Mouse (Mus musculus): ENCODE measurements around the gene Olfr328.
"Not testable (repeated sequence)": the region's sequence is repeated elsewhere in the genome, so short reads cannot be mapped to it uniquely, and the experiment has no call there.

The Olfr328 gene
- long read RNA-seq, experiment 1 = 0 reads
- long read RNA-seq, experiment 2 = 0 reads

DNA sequence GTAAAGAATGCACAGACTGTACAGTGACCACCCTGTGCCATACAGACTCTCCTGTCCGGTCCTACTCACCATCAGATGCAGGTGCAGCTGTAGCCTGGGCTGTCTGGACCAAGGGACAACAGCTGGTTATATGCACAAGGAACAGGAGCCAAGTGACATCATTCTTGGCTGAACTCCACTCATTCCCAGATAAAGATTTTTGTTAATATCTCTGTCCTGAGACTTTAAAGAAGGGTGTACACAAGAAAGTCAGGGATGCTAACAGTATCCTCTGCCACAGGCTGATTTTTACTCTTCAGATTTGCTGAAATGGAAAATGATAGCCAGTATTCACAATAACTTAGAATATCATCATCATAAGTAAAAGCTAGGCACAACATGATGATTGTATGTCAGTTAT is at the start of gene Olfr328:
Gene Olfr328 (minus strand): TSS at position 101 of the 400 bp plus-strand sequence.
- intact Hi-C loops (cut with DNase I) = no loop called here

GRCm38 (mm10) chr11:58605228-58605627 is 49.8 kb upstream of the Olfr328 start:
- intact Hi-C loops (cut with DNase I) = no loop called here

- intact Hi-C loops (cut with DNase I) = no loop called here
These were observed 49.3 kb upstream of the Olfr328 start for GRCm38 (mm10) chr11:58604688-58605087.

GRCm38 (mm10) chr11:58602800-58603560 is 47.5 kb upstream of the Olfr328 start:
- intact Hi-C loops (cut with DNase I) = no loop called here

GRCm38 (mm10) chr11:58602062-58602461 is 46.6 kb upstream of the Olfr328 start:
- intact Hi-C loops (cut with DNase I) = no loop called here

GRCm38 (mm10) chr11:58597837-58598236 is 42.4 kb upstream of the Olfr328 start:
- intact Hi-C loops (cut with DNase I) = no loop called here

DNA sequence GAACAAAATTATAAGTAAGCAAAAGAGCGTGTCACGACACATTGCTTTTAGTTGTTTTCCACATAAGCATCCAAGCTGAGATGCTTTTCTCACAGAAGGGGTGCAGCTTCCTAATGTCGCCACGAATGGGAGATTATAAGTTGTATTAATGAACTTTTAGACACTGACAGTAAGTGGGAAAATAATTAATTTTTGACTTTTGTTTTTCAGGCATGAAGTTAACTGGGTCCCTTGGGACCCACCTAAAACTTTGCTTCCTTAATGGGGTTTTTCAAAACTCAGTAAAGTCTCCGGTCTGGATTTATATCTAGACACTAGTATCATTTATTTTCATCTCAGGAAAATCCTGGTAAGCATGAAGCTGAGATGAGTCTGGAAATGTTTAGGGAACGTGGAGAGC is 39.4 kb upstream of the Olfr328 start, which contains the start of gene Olfr324:
Gene Olfr324 (plus strand): TSS at position 301 of the 400 bp plus-strand sequence.
- intact Hi-C loops (cut with DNase I) = no loop called here

DNA sequence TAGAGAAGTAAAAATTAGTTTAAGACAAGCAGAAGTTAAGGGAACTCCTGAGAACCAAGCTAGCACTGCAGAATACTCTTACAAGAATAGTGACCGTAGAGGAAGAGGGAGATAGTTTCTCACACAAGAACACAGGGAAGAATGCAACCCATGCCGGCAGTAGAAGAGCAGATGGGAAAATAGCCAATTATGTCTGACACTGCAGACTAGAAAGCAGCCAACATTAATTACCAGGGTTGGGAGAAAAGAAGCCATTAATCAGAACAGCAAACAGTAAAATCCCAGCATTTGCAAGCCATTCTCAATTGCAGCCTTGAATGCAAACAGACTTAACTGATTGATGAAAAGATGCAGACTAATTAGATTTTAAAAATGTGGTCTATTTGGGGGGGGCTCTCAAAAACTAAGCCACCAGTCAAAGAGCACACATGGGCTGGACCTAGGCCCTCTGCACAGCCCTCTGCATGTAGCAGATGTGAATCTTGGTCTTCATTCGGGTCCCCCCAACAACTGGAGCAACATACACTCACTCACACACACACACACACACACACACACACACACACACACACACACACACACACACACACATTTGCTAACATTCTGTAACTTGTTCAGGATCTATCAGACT is 33.3 kb upstream of the Olfr328 start:
- intact Hi-C loops (cut with DNase I) = loop anchor here (2.0 kb wide), 1 partner anchor 186 kb away; no protein-coding TSS in a partner anchor

DNA sequence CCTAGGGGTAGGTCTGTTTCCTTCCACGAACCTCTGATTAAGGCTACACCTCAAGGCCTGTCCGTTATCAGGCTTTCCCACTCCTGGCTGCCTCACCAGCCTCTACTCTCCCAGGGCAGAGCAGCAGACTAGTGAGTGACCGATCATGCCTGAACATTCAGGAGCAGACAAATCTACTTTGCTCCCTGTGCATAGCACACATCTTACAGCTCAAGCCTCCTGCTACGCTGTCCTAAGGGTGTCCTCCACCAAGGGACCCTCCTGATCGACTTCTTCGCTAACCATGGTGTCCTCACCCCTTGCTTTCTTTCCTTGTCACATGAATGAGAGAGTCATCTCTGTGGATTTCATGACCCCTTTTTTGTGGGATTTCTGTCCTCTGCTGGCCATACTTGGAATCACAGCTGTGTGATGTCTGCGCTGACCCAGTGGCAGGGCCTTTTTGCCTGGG is 32.5 kb upstream of the Olfr328 start:
- intact Hi-C loops (cut with DNase I) = loop anchor here (2.0 kb wide), 1 partner anchor 185 kb away; no protein-coding TSS in a partner anchor

DNA sequence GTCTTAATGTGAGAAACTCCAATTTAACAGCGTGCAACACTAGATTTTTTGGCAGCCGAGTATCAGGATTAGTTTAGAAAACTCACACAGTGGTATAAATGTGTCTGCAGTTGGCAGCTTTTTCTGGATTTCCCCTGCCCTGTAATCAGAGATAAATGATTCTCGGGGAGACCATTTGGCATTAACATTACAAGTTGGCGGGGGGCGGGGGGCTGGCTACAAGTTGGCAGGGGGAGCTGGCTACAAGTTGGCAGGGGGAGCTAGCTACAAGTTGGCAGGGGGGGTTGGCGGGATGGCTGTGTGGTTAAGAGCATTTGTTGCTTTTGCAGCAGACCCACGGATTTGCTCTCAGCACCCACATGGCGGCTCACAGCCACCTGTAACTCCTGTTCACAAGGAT is 23.2 kb upstream of the Olfr328 start:
- intact Hi-C loops (cut with DNase I) = no loop called here

DNA sequence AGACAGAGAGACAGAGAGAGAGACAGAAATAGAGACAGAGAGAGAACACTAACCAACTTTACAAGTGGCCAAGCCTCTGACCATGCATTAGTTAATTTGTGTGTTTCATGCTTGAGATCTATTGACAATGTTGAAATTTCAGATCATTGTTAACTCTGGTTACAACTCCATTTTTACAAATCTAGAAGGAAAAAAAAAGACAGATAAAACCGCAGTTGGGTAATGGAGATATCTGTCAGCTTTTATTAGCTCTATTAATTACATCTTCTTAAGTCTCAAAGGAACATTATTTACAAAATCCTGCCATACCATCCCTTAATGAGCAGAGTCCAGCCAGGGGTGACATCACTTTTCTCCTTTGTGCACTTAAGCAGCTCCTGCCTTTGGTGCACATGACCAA is 22.0 kb upstream of the Olfr328 start, which contains the start of gene Olfr325:
Gene Olfr325 (plus strand): TSS at position 301 of the 400 bp plus-strand sequence.
- intact Hi-C loops (cut with DNase I) = no loop called here

- intact Hi-C loops (cut with DNase I) = no loop called here
These were observed 15.0 kb upstream of the Olfr328 start, which contains the start of gene Olfr224 for GRCm38 (mm10) chr11:58570405-58570804. Gene Olfr224 (minus strand): TSS chr11:58570553.

DNA sequence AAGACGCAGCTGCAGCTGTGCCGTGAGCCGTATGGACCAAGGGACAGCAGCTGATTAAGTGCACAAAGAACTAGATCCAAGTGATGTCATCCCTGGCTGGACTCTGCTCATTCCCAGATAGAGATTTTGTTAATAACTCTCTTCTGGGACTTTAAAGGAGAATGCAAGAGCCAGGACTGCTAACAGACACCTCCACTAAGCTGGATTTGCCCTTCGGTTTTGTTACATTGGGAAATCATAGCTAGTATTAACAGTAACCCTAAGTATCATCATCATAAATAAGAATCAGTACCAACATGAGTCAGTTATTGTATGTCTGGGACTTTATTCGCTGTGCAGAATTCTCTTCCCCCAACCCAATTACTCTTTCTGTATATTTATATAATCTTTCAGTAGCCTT is 9.1 kb downstream of the Olfr328 start, which contains the start of gene Olfr329-ps:
Gene Olfr329-ps (minus strand): TSS at position 101 of the 400 bp plus-strand sequence.
- intact Hi-C loops (cut with DNase I) = no loop called here

DNA sequence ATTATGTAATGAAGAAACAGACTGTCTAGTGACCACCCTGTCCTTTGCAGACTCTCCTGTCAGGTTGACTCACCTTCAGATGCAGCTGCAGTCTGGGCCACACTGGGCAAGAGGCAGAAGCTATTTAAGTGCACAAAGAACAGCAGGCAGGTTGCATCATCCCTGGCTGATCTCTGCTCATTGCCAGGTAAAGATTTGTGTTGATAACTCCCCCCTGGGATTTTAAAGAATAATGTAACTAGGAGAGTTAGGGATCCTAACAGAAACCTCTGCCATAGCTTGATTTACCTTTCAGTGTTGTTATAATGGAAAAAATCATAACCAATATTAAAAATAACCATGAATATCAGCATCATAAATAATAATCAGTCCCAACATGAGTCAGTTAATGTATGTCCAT is 20.7 kb downstream of the Olfr328 start, which contains the start of gene Olfr330:
Gene Olfr330 (minus strand): TSS at position 101 of the 400 bp plus-strand sequence.
- intact Hi-C loops (cut with DNase I) = not testable (repeated sequence)

GRCm38 (mm10) chr11:58519756-58520155 is 35.7 kb downstream of the Olfr328 start:
- intact Hi-C loops (cut with DNase I) = not testable (repeated sequence)

GRCm38 (mm10) chr11:58518916-58519315 is 36.5 kb downstream of the Olfr328 start:
- intact Hi-C loops (cut with DNase I) = not testable (repeated sequence)

GRCm38 (mm10) chr11:58509058-58509457 is 46.4 kb downstream of the Olfr328 start:
- intact Hi-C loops (cut with DNase I) = not testable (repeated sequence)

DNA sequence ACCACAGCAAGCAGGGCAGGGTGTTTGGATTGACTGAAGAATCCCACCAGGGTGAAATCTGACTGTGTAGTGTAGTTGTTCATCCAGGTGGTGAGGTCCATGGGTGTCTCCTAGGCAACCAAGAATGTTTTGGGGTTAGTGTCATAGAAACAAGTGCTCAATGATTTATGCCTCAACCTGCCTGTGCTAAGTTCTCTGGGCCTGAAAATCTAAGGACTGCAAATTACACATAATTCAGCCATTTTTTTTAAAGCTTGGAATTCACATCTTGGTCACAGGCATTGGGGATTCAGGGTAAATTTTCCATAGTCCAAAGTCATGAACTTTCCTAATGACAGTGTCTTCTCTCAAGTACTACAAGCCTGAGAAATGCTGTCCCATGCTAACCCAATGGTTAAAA is 53.0 kb downstream of the Olfr328 start, which contains the start of gene Olfr331:
Gene Olfr331 (minus strand): TSS at position 101 of the 400 bp plus-strand sequence.
- intact Hi-C loops (cut with DNase I) = not testable (repeated sequence)
